Mouse (Mus musculus) lung, postnatal 0 days (tissue): ENCODE measurements around the gene Hrg. TPM values are rescaled to one million over a fixed set of nuclear protein-coding genes. Genes with fewer than 3 reads are reported as not detected.

ENCODE experiments used
- polyA plus RNA-seq: library from polyadenylated mRNA; unstranded; fragments of >200 nt; fragmentation: Nextera tagmentation; extraction: Ambion mirVana; gene quantifications from 2 replicates; pipeline ENCODE4 v1.2.1, GENCODE M21; 2015

Gene Hrg
- polyA plus RNA-seq, 1 experiment from 2014 or later = 0.06 TPM

Other genes with a start within 250 kb of the Hrg start
- gene Crygs, start 139.5 kb upstream of the Hrg start, polyA plus RNA-seq = 0.15 TPM in 1 of 2 replicates, not detected in the other
- 15.3 and 16.0 TPM in 2 replicates for gene Tbccd1, start 93.4 kb upstream of the Hrg start, polyA plus RNA-seq
- gene Dnajb11, start 93.2 kb upstream of the Hrg start, polyA plus RNA-seq = 82.8 and 86.9 TPM in 2 replicates
- gene Ahsg, start 59.8 kb upstream of the Hrg start, polyA plus RNA-seq = 1.6 and 3.0 TPM in 2 replicates
- gene Fetub, start 32.7 kb upstream of the Hrg start, polyA plus RNA-seq = 0.30 and 0.35 TPM in 2 replicates
- 0.42 and 1.0 TPM in 2 replicates for gene Kng2, start 78.4 kb downstream of the Hrg start, polyA plus RNA-seq
- gene Kng1, start 106.8 kb downstream of the Hrg start, polyA plus RNA-seq = 0.47 and 0.74 TPM in 2 replicates
- gene Eif4a2, start 156.4 kb downstream of the Hrg start, polyA plus RNA-seq = 144 and 177 TPM in 2 replicates
- 19.0 and 21.4 TPM in 2 replicates for gene Rfc4, start 176.7 kb downstream of the Hrg start, polyA plus RNA-seq
- gene Adipoq, start 195.5 kb downstream of the Hrg start, polyA plus RNA-seq = not detected in 2 replicates